Mouse (Mus musculus) CD4-positive, CD25-positive, alpha-beta regulatory T cell, adult 9 weeks (primary cell): ENCODE results near the gene Nr1d2. TPM values are rescaled to one million over a fixed set of nuclear protein-coding genes. Genes with fewer than 3 reads are reported as not detected.

ENCODE experiments used
- polyA plus RNA-seq: library from polyadenylated mRNA; unstranded; fragments of 100-300 nt; shearing (Covaris generic); gene quantifications from one replicate; pipeline ENCODE4 v1.2.1, GENCODE M21; 2017

The Nr1d2 gene
- polyA plus RNA-seq = 9.4 TPM

DNA sequence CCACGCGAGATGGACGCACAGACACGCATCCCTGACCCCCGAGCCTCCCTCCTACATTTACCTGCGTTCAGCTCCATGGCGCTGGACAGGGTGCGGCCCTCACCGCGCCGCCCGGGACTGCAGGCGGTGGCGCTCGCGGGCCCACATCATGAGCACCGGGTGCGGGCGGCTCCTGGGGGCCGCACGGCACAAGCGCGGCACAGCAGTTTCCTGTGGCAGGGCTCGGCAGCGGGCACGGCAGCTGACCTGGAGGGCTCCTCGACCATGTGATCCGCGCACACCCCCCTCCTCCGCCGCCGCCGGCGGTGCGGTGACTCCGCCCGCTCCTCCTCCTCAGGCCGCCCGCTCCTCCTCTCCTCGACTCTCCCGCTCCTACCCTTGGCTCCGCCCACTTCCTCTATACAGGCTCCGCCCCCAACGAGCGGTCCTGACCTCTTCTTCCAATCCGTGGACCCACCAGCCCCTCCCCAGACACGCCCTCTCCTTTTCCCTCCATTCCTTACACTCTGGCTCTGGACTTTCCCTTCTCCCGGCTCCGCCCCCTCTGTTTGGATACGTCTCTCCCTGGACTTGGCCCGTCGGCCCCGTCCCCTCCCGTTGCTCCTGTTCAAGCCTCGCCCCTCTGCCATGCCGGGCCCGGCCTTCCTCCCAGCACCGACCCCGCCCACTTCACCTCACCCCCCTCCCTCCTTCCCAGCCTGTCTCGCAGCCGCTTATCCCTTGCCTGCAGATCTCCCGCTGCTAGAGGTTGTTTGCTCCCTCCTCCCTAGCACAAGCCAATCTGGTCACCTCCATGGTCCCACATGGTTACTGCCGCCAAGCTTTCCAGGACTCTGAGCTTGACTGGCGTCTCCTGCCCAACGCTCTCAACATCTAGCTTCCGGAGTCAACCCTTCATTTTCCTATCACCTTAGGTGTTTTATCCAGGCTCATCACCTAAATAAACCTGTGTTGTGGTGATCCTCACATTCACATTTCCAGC, at the start of gene Nr1d2:
Nr1d2 (minus strand) TSS at position 378 of the 982 bp plus-strand sequence.

DNA sequence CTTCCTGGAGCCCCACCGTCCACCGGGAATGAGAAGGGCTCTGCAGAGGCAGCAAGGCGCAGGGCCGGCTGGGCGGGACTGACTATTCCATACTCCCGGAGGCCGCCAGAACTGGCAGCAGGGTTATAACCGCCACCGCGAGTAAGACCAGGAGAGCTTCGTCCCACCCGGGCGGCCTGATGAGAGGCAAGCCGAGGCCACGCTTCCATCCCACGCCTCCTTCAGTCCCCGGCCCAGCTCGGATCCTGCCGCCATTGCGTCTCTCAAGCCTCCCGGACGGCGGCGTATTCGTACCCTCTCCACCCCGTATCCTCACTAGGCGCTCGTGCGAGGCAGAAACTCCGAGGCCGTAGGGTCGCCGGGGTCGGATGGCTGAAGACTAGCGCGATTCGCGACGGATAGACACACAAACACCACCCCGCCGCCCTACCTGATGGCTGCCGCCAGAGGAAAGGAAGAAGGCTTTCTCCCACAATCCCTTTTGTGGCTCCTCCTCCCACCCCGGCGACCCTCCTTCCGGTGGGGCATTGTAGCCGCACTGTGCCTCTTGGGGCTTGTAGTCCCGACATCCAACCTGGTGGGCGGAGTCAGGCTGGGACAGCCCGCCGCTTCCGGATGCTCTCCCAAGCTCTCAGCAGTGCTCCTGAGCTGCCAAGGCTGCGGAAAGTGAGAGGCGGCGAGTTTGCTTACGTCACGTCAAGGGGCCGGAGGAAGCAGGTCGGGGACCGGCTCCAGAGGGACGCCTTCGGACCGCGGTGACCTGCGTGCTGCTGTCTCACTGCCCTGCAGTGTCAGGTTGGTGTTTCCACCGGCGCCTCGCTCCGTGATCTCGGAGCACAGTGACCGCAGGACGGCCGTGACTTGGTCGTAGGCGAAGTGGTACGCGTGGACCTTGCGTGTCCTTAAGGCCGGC, 31.9 kb upstream of the Nr1d2 start, which contains the start of the genes Nkiras1 and Rpl15:
Nkiras1 (plus strand) TSS at position 608 of the 913 bp plus-strand sequence.
Rpl15 (minus strand) TSS at position 863 of the 913 bp plus-strand sequence.

Other genes starting within 250 kb of the Nr1d2 start
- 29.4 TPM for gene Nkiras1, start 32.0 kb upstream of the Nr1d2 start, polyA plus RNA-seq
- gene Rpl15, start 32.3 kb upstream of the Nr1d2 start, polyA plus RNA-seq = 848 TPM
- 104 TPM for gene Ube2e1, start 92.7 kb upstream of the Nr1d2 start, polyA plus RNA-seq